Mouse (Mus musculus): ENCODE results near the gene Zfp14. TPM values are rescaled to one million over a fixed set of nuclear protein-coding genes. Genes with fewer than 3 reads are reported as not detected.
A peak's percentile ranks its signal among the peaks of the same experiment; 100 is the strongest.

The Zfp14 gene
- polyA plus RNA-seq (2014; fragmentation: Nextera tagmentation; extraction: Ambion mirVana), result 5.6 and 7.6 TPM in 2 replicates

GRCm38 (mm10) chr7:30050882-30051548 is at the start of gene Zfp14:
Zfp14 (minus strand) TSS chr7:30051380.
- Histone ChIP-seq H3K4me2 (replicated peaks; ENCODE audit: low read depth, low read length) (peak within 1 kb of the TSS; percentile 89), H3K9ac (ENCODE audit: low read depth, low read length) (peak within 1 kb of the TSS; percentile 78), H3K9me3 (ENCODE audit: control insufficient read depth, low read length) (no peaks in the 10 kb centered on the region), H3K27me3 (ENCODE audit: control insufficient read depth, insufficient read depth, low read length) (no peaks in the 10 kb centered on the region), H3K4me1 (replicated peaks; ENCODE audit: control insufficient read depth, insufficient read depth, low read length) (0 out of 2 replicates have a peak, but pooled peaks cover 2% of the 10 kb centered on the region), H3K4me3 (ENCODE audit: low read depth, low read length) (peak within 1 kb of the TSS; percentile 84), H3K36me3 (ENCODE audit: control insufficient read depth, insufficient read depth, low read length) (no peaks in the 10 kb centered on the region; the same call in 1 of the 2 replicates), H3K27ac (ENCODE audit: low read depth, low read length) (peak within 1 kb of the TSS; percentile 90)
- DNase-seq (ENCODE audit: low spot score), result peak; percentile 94
- ATAC-seq (ENCODE audit: low FRiP score), result peak; percentile 99
- under 1% methylated on average over 39 of the region's 40 CpGs for WGBS

GRCm38 (mm10) chr7:30099297-30099696 is 48.1 kb upstream of the Zfp14 start:
- Histone ChIP-seq H3K9me3 (ENCODE audit: control insufficient read depth, low read length) (peaks cover 2% of the 10 kb centered on the region), H3K4me3 (ENCODE audit: low read depth, low read length) (no peak overlapping the region), H3K27ac (ENCODE audit: low read depth, low read length) (no peak overlapping the region), H3K4me1 (replicated peaks; ENCODE audit: control insufficient read depth, insufficient read depth, low read length) (no peaks in the 10 kb centered on the region), H3K9ac (ENCODE audit: low read depth, low read length) (no peak overlapping the region), H3K36me3 (ENCODE audit: control insufficient read depth, insufficient read depth, low read length) (peaks cover 31% of the 10 kb centered on the region), H3K27me3 (ENCODE audit: control insufficient read depth, insufficient read depth, low read length) (no peaks in the 10 kb centered on the region), H3K4me2 (replicated peaks; ENCODE audit: low read depth, low read length) (no peak overlapping the region)
- WGBS, result 98% methylated on average over 13 of the region's 13 CpGs
- DNase-seq (ENCODE audit: low spot score), result no peak
- no peak for ATAC-seq (ENCODE audit: low FRiP score)

- Histone ChIP-seq H3K4me2 (replicated peaks; ENCODE audit: low read depth, low read length) (peak overlapping the region; percentile 60), H3K4me3 (ENCODE audit: low read depth, low read length) (peak overlapping the region; percentile 56), H3K9me3 (ENCODE audit: control insufficient read depth, low read length) (no peaks in the 10 kb centered on the region), H3K27ac (ENCODE audit: low read depth, low read length) (peak overlapping the region; percentile 94), H3K9ac (ENCODE audit: low read depth, low read length) (peak overlapping the region; percentile 85), H3K27me3 (ENCODE audit: control insufficient read depth, insufficient read depth, low read length) (no peaks in the 10 kb centered on the region), H3K36me3 (ENCODE audit: control insufficient read depth, insufficient read depth, low read length) (peaks cover 6% of the 10 kb centered on the region), H3K4me1 (replicated peaks; ENCODE audit: control insufficient read depth, insufficient read depth, low read length) (0 out of 2 replicates have a peak, but pooled peaks cover 3% of the 10 kb centered on the region)
- DNase-seq (ENCODE audit: low spot score) (peak; percentile 48), ATAC-seq (ENCODE audit: low FRiP score) (no peak)
- WGBS, result 11% methylated on average over 5 of the region's 5 CpGs
These were observed 44.5 kb upstream of the Zfp14 start for GRCm38 (mm10) chr7:30095551-30096125.

- peak within 1 kb of the TSS; percentile 56 for H3K4me3 ChIP-seq (ENCODE audit: low read depth, low read length)
- WGBS, result under 1% methylated on average over 26 of the region's 26 CpGs
- H3K9ac ChIP-seq (ENCODE audit: low read depth, low read length), result peak within 1 kb of the TSS; percentile 85
- DNase-seq (ENCODE audit: low spot score) (peak; percentile 97), ATAC-seq (ENCODE audit: low FRiP score) (peak; percentile 81)
- peak within 1 kb of the TSS; percentile 60 for H3K4me2 ChIP-seq (replicated peaks; ENCODE audit: low read depth, low read length)
- H3K27me3 ChIP-seq (ENCODE audit: control insufficient read depth, insufficient read depth, low read length), result no peaks in the 10 kb centered on the region
- H3K9me3 ChIP-seq (ENCODE audit: control insufficient read depth, low read length), result no peaks in the 10 kb centered on the region
- 0 out of 2 replicates have a peak, but pooled peaks cover 3% of the 10 kb centered on the region for H3K4me1 ChIP-seq (replicated peaks; ENCODE audit: control insufficient read depth, insufficient read depth, low read length)
- peak within 1 kb of the TSS; percentile 94 for H3K27ac ChIP-seq (ENCODE audit: low read depth, low read length)
- peaks cover 4% of the 10 kb centered on the region for H3K36me3 ChIP-seq (ENCODE audit: control insufficient read depth, insufficient read depth, low read length)
These were observed 43.7 kb upstream of the Zfp14 start, which contains the start of gene Zfp260 for GRCm38 (mm10) chr7:30094646-30095429. Zfp260 (plus strand) TSS chr7:30094777.

GRCm38 (mm10) chr7:30093918-30094415 is 42.8 kb upstream of the Zfp14 start:
- Histone ChIP-seq H3K27me3 (ENCODE audit: control insufficient read depth, insufficient read depth, low read length) (no peaks in the 10 kb centered on the region), H3K4me2 (replicated peaks; ENCODE audit: low read depth, low read length) (peak overlapping the region; percentile 28; the same call in 1 of the 2 replicates), H3K4me1 (replicated peaks; ENCODE audit: control insufficient read depth, insufficient read depth, low read length) (peaks cover 8% of the 10 kb centered on the region), H3K9me3 (ENCODE audit: control insufficient read depth, low read length) (no peaks in the 10 kb centered on the region), H3K9ac (ENCODE audit: low read depth, low read length) (peak overlapping the region; percentile 85; the same call in 1 of the 2 replicates), H3K4me3 (ENCODE audit: low read depth, low read length) (peak overlapping the region; percentile 56; the same call in 1 of the 2 replicates), H3K36me3 (ENCODE audit: control insufficient read depth, insufficient read depth, low read length) (no peaks in the 10 kb centered on the region), H3K27ac (ENCODE audit: low read depth, low read length) (no peak overlapping the region)
- DNase-seq (ENCODE audit: low spot score) (no peak), ATAC-seq (ENCODE audit: low FRiP score) (no peak)
- 82% methylated on average over 6 of the region's 6 CpGs for WGBS

GRCm38 (mm10) chr7:30092666-30093065 is 41.5 kb upstream of the Zfp14 start:
- no peak for DNase-seq (ENCODE audit: low spot score)
- 84% methylated on average over 9 of the region's 9 CpGs for WGBS
- Histone ChIP-seq H3K4me1 (replicated peaks; ENCODE audit: control insufficient read depth, insufficient read depth, low read length) (peaks cover 8% of the 10 kb centered on the region), H3K36me3 (ENCODE audit: control insufficient read depth, insufficient read depth, low read length) (no peaks in the 10 kb centered on the region), H3K4me2 (replicated peaks; ENCODE audit: low read depth, low read length) (no peak overlapping the region), H3K4me3 (ENCODE audit: low read depth, low read length) (no peak overlapping the region), H3K27ac (ENCODE audit: low read depth, low read length) (no peak overlapping the region), H3K27me3 (ENCODE audit: control insufficient read depth, insufficient read depth, low read length) (no peaks in the 10 kb centered on the region), H3K9ac (ENCODE audit: low read depth, low read length) (no peak overlapping the region), H3K9me3 (ENCODE audit: control insufficient read depth, low read length) (no peaks in the 10 kb centered on the region)
- ATAC-seq (ENCODE audit: low FRiP score), result no peak

- H3K27me3 ChIP-seq (ENCODE audit: control insufficient read depth, insufficient read depth, low read length), result no peaks in the 10 kb centered on the region
- ATAC-seq (ENCODE audit: low FRiP score) (peak; percentile 8), DNase-seq (ENCODE audit: low spot score) (peak; percentile 63)
- H3K9me3 ChIP-seq (ENCODE audit: control insufficient read depth, low read length), result no peaks in the 10 kb centered on the region
- 12% methylated on average over 9 of the region's 9 CpGs for WGBS
- peak overlapping the region; percentile 28 for H3K4me2 ChIP-seq (replicated peaks; ENCODE audit: low read depth, low read length)
- H3K4me3 ChIP-seq (ENCODE audit: low read depth, low read length), result peak overlapping the region; percentile 56
- H3K36me3 ChIP-seq (ENCODE audit: control insufficient read depth, insufficient read depth, low read length), result peaks cover 5% of the 10 kb centered on the region
- H3K4me1 ChIP-seq (replicated peaks; ENCODE audit: control insufficient read depth, insufficient read depth, low read length), result peaks cover 8% of the 10 kb centered on the region
- H3K9ac ChIP-seq (ENCODE audit: low read depth, low read length), result 0 out of 2 replicates have a peak overlapping the region, but pooled peaks have one; percentile 7
- no peak overlapping the region for H3K27ac ChIP-seq (ENCODE audit: low read depth, low read length)
These were observed 39.9 kb upstream of the Zfp14 start for GRCm38 (mm10) chr7:30090970-30091585.

Measured in hindbrain, embryonic 11.5 days (tissue).